Mouse (Mus musculus): Measurements from ENCODE around the gene Olfr155. TPM values are rescaled to one million over a fixed set of nuclear protein-coding genes. Genes with fewer than 3 reads are reported as not detected.
A peak's percentile ranks its signal among the peaks of the same experiment; 100 is the strongest.

Olfr155 gene
- total RNA-seq (2021) (not detected), polyA plus RNA-seq (2012; rRNA removed) (not detected in 2 replicates)
- long read RNA-seq = 0 reads

DNA sequence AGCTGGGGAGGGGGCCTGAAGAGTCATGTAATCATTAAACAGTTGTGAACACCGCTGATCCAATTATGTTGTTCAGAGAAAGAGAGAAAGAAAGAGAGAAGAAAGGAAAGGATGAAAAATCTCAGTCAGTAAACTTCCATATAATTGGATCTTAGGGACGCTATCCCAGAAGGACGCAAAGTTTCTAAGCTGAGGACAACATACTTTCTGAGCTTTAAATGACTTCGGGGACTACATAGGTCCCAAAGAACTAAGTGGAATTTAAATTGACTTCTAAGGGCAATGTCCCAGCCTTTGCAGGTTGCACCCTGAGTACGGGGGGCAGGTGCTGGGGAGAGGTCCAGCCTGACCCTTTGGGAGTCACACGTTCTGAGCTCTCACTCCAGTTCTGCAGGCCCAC is at the start of gene Olfr155:
Olfr155 (plus strand) TSS at position 301 of the 400 bp plus-strand sequence.
- intact Hi-C loops (cut with DNase I) = no loop called here

DNA sequence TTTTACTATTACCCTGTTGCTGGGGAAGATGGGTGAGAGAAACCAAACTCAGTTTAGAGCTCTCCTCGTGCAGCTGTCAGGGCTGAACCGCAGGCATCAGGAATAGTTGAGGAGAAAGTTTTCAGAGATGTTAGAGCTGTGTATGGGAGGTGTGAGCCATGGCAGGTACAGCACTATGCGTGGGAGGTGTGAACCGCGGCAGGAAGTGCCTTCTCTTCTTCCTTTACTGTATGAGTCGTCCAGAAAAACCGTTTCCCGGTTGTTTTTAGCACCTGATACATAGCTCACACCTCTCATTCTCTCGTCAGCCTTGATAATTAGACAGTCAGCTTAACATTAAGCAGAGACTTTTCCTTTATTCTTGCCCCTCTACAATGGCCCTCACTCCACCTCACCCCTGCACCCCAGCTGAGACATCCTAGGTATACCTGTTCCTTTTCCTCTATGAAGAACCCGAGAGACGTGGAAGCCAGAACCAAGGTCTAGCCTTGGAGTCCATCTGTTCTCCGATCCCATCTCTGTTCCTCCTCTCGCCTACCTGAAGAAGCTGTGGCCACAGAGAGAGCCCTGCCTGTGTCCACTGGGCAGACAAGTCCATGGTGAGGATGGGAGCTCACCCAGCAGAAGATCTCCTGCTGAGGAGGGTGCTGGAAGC is 28.3 kb upstream of the Olfr155 start:
- H3K79me2 ChIP-seq (replicated peaks; ENCODE audit: control insufficient read depth, insufficient read depth, low read length) = no peaks in the 10 kb centered on the region
- no peak overlapping the region for H3K27ac ChIP-seq
- no peaks in the 10 kb centered on the region for H3K36me3 ChIP-seq (ENCODE audit: control insufficient read depth, insufficient read depth, low read length)
- no peak for DNase-seq
- H3K9ac ChIP-seq (ENCODE audit: low read depth, low read length) = no peak overlapping the region
- WGBS = 55% methylated on average over 13 of the region's 13 CpGs
- no peak for TF ChIP-seq POLR2A (IDR thresholded peaks at IDR 0.05; ENCODE audit: insufficient read depth, low read depth, low read length)
- no peak for TF ChIP-seq EP300 (IDR thresholded peaks at IDR 0.05; ENCODE audit: insufficient read depth, low read depth, low read length)
- TF ChIP-seq CTCF (IDR thresholded peaks at IDR 0.05) = no peak
- no peak overlapping the region for H3K4me3 ChIP-seq
- intact Hi-C loops (cut with DNase I) = no loop called here
- H3K4me1 ChIP-seq (ENCODE audit: control insufficient read depth, insufficient read depth, low read length) = no peaks in the 10 kb centered on the region
- H3K27me3 ChIP-seq (ENCODE audit: control insufficient read depth, insufficient read depth, low read length) = no peaks in the 10 kb centered on the region

More for the DNA sequence above, at the start of gene Olfr155:
- Histone ChIP-seq H3K4me3 (no peak within 1 kb of the TSS), H3K9ac (ENCODE audit: low read depth, low read length) (no peak within 1 kb of the TSS), H3K27me3 (ENCODE audit: control insufficient read depth, insufficient read depth, low read length) (no peaks in the 10 kb centered on the region), H3K27ac (no peak within 1 kb of the TSS), H3K36me3 (ENCODE audit: control insufficient read depth, insufficient read depth, low read length) (no peaks in the 10 kb centered on the region), H3K4me1 (ENCODE audit: control insufficient read depth, insufficient read depth, low read length) (no peaks in the 10 kb centered on the region), H3K79me2 (replicated peaks; ENCODE audit: control insufficient read depth, insufficient read depth, low read length) (no peaks in the 10 kb centered on the region)
- WGBS = 85% methylated on average over 6 of the region's 6 CpGs
- DNase-seq = no peak
- TF ChIP-seq POLR2A (IDR thresholded peaks at IDR 0.05; ENCODE audit: insufficient read depth, low read depth, low read length) (no peak), CTCF (IDR thresholded peaks at IDR 0.05) (no peak), EP300 (IDR thresholded peaks at IDR 0.05; ENCODE audit: insufficient read depth, low read depth, low read length) (no peak)

DNA sequence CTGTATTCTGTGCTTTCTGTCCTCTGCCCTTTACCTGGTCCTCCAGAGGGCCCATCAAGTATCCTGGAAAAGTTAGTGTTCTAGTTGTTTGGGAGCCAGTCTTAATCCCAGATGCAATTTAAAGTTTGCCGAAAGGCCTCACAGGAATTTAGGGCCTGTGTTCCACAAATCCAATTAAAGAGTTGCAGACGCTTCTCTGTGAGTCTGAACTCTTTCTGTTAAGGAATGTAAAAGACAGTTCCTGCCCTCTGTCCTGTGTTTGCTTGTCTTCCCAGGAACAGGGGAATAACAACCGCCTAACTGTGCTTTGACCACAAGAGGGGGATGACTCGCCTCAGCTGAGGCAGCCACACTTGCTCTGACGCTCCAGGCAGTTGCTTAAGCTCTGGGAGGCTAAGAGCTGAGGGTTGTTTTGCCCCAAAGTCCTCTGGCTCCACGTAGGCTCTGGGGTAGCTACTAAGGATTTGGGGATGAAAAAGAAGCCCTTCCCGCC is 27.5 kb upstream of the Olfr155 start, which contains the start of gene Olfr156:
Olfr156 (minus strand) TSS at position 51 of the 493 bp plus-strand sequence.
- no peaks in the 10 kb centered on the region for H3K4me1 ChIP-seq (ENCODE audit: control insufficient read depth, insufficient read depth, low read length)
- H3K9ac ChIP-seq (ENCODE audit: low read depth, low read length) = no peak within 1 kb of the TSS
- 27% methylated on average over 7 of the region's 7 CpGs for WGBS
- intact Hi-C loops (cut with DNase I) = no loop called here
- no peak for TF ChIP-seq POLR2A (IDR thresholded peaks at IDR 0.05; ENCODE audit: insufficient read depth, low read depth, low read length)
- peak; percentile 57 for TF ChIP-seq CTCF (IDR thresholded peaks at IDR 0.05)
- H3K79me2 ChIP-seq (replicated peaks; ENCODE audit: control insufficient read depth, insufficient read depth, low read length) = no peaks in the 10 kb centered on the region
- H3K4me3 ChIP-seq = no peak within 1 kb of the TSS
- DNase-seq = peak in 1 of 2 experiments; percentile 5
- no peak within 1 kb of the TSS for H3K27ac ChIP-seq
- no peaks in the 10 kb centered on the region for H3K27me3 ChIP-seq (ENCODE audit: control insufficient read depth, insufficient read depth, low read length)
- H3K36me3 ChIP-seq (ENCODE audit: control insufficient read depth, insufficient read depth, low read length) = no peaks in the 10 kb centered on the region

- DNase-seq = no peak
These were observed 22.6 kb upstream of the Olfr155 start for GRCm38 (mm10) chr4:43828806-43829205.

DNA sequence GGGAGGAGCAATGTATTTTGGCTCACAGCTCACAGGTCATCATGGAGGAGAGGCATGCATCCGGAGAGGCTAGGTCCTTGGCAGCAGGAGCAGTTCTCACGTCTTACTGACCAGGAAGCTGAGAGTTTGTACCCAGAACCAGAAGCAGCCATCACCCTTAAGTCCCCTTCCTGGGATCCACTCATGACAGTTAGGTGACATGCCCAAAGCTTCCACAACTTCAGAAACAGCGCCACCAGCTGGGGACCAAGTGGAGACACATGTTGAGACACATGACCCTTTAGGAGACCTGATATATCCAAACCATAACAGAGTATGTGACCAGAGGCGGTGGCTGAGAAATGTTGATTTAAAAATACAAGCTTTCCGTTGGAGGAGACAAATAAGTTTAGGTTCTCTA is 19.3 kb upstream of the Olfr155 start:
- WGBS = 63% methylated on average over 5 of the region's 5 CpGs
- Histone ChIP-seq H3K27me3 (ENCODE audit: control insufficient read depth, insufficient read depth, low read length) (no peaks in the 10 kb centered on the region), H3K79me2 (replicated peaks; ENCODE audit: control insufficient read depth, insufficient read depth, low read length) (no peaks in the 10 kb centered on the region), H3K27ac (no peak overlapping the region), H3K4me3 (no peak overlapping the region), H3K36me3 (ENCODE audit: control insufficient read depth, insufficient read depth, low read length) (no peaks in the 10 kb centered on the region), H3K9ac (ENCODE audit: low read depth, low read length) (no peak overlapping the region), H3K4me1 (ENCODE audit: control insufficient read depth, insufficient read depth, low read length) (no peaks in the 10 kb centered on the region)
- no peak for TF ChIP-seq EP300 (IDR thresholded peaks at IDR 0.05; ENCODE audit: insufficient read depth, low read depth, low read length)
- TF ChIP-seq CTCF (IDR thresholded peaks at IDR 0.05) = no peak
- no peak for TF ChIP-seq POLR2A (IDR thresholded peaks at IDR 0.05; ENCODE audit: insufficient read depth, low read depth, low read length)
- intact Hi-C loops (cut with DNase I) = no loop called here
- DNase-seq = no peak

More at GRCm38 (mm10) chr4:43828806-43829205, 22.6 kb upstream of the Olfr155 start:
- Histone ChIP-seq H3K36me3 (ENCODE audit: control insufficient read depth, insufficient read depth, low read length) (no peaks in the 10 kb centered on the region), H3K27me3 (ENCODE audit: control insufficient read depth, insufficient read depth, low read length) (no peaks in the 10 kb centered on the region), H3K9ac (ENCODE audit: low read depth, low read length) (no peak overlapping the region), H3K27ac (no peak overlapping the region), H3K4me3 (no peak overlapping the region), H3K4me1 (ENCODE audit: control insufficient read depth, insufficient read depth, low read length) (no peaks in the 10 kb centered on the region), H3K79me2 (replicated peaks; ENCODE audit: control insufficient read depth, insufficient read depth, low read length) (no peaks in the 10 kb centered on the region)
- intact Hi-C loops (cut with DNase I) = no loop called here
- 84% methylated on average over 4 of the region's 4 CpGs for WGBS
- TF ChIP-seq POLR2A (IDR thresholded peaks at IDR 0.05; ENCODE audit: insufficient read depth, low read depth, low read length) (no peak), EP300 (IDR thresholded peaks at IDR 0.05; ENCODE audit: insufficient read depth, low read depth, low read length) (no peak), CTCF (IDR thresholded peaks at IDR 0.05) (no peak)

DNA sequence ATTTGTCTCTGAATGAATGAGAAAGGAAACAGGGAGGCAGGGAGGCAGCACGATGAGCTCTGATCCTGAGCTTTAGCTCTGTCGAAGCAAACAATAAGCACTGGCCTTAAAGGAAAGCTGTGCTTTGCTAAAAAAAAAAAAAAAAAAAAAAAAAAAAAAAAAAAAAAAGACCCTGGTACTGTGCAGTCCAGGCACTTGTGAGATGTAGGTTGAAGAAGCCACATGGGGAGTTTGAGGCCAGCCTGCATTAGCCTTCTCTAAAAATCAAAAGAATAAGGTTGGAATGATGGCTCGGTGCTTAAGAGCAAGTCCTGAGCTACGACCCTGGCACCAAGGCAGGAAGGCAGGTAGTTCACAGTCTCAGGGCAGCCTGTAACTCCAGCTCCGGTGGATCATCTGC is 17.6 kb upstream of the Olfr155 start:
- TF ChIP-seq EP300 (IDR thresholded peaks at IDR 0.05; ENCODE audit: insufficient read depth, low read depth, low read length) (no peak), CTCF (IDR thresholded peaks at IDR 0.05) (no peak), POLR2A (IDR thresholded peaks at IDR 0.05; ENCODE audit: insufficient read depth, low read depth, low read length) (no peak)

More for the DNA sequence above, 17.6 kb upstream of the Olfr155 start:
- Histone ChIP-seq H3K27ac (no peak overlapping the region), H3K79me2 (replicated peaks; ENCODE audit: control insufficient read depth, insufficient read depth, low read length) (no peaks in the 10 kb centered on the region), H3K27me3 (ENCODE audit: control insufficient read depth, insufficient read depth, low read length) (no peaks in the 10 kb centered on the region), H3K4me3 (no peak overlapping the region), H3K36me3 (ENCODE audit: control insufficient read depth, insufficient read depth, low read length) (no peaks in the 10 kb centered on the region), H3K4me1 (ENCODE audit: control insufficient read depth, insufficient read depth, low read length) (no peaks in the 10 kb centered on the region), H3K9ac (ENCODE audit: low read depth, low read length) (no peak overlapping the region)
- intact Hi-C loops (cut with DNase I) = no loop called here
- no peak for DNase-seq
- WGBS = 67% methylated on average over 5 of the region's 5 CpGs

All from heart, adult 2 months (tissue).